Mouse (Mus musculus) forebrain, embryonic 16.5 days (tissue): ENCODE results near the gene Spdef. TPM values are rescaled to one million over a fixed set of nuclear protein-coding genes. Genes with fewer than 3 reads are reported as not detected.

Experiments used
- ATAC-seq: fragments of 200-750 bp; cut with Nextera tagmentation; 2 replicates; pipeline ENCODE4 v1.8.0; 2017; ENCODE audit warnings: mild to moderate bottlenecking, moderate library complexity
- H3K27ac ChIP-seq: fragments of 300-500 bp; sonication (generic); 2 replicates; pipeline ENCODE4 v1.5.1; 2014; ENCODE audit warnings: low read length, control low read depth
- H3K27me3 ChIP-seq: fragments of 300-500 bp; sonication (generic); replicated peaks from 2 replicates; pipeline ENCODE4 v1.6.1; 2014; ENCODE audit warnings: low read length; ENCODE audit not compliant: control insufficient read depth, insufficient read depth
- H3K36me3 ChIP-seq: fragments of 300-500 bp; sonication (generic); 2 replicates; pipeline ENCODE4 v1.6.1; 2014; ENCODE audit not compliant: control insufficient read depth, insufficient read depth
- H3K4me1 ChIP-seq: fragments of 300-500 bp; sonication (generic); replicated peaks from 2 replicates; pipeline ENCODE4 v1.6.1; 2014; ENCODE audit warnings: low read length; ENCODE audit not compliant: control insufficient read depth, insufficient read depth
- H3K4me2 ChIP-seq: fragments of 300-500 bp; sonication (generic); 2 replicates; pipeline ENCODE4 v1.6.1; 2014; ENCODE audit warnings: mild to moderate bottlenecking, low read length, control low read depth
- H3K4me3 ChIP-seq: fragments of 300-500 bp; sonication (generic); replicated peaks from 2 replicates; pipeline ENCODE4 v1.5.1; 2014; ENCODE audit warnings: mild to moderate bottlenecking, low read length, control low read depth
- H3K9ac ChIP-seq: fragments of 300-500 bp; sonication (generic); replicated peaks from 2 replicates; pipeline ENCODE4 v1.6.1; 2014; ENCODE audit warnings: low read depth, low read length, control low read depth
- H3K9me3 ChIP-seq: fragments of 300-500 bp; sonication (generic); 2 replicates; pipeline ENCODE4 v1.6.1; 2016; ENCODE audit warnings: low read length; ENCODE audit not compliant: control insufficient read depth
- WGBS: fragments of 180-500 bp; shearing (Covaris S2); extraction: QIAGEN DNeasy Blood & Tissue Kit; methylation state at CpG from one replicate; pipeline ENCODE4 v1.1.7; 2014; 5-methylcytosine and 5-hydroxymethylcytosine counted together
- polyA plus RNA-seq: library from polyadenylated mRNA; unstranded; fragments of >200 nt; fragmentation: Nextera tagmentation; extraction: Ambion mirVana; gene quantifications from 2 replicates; pipeline ENCODE4 v1.2.1, GENCODE M21; 2015

The Spdef gene
- polyA plus RNA-seq, 1 experiment from 2014 or later, result 0.70 TPM

DNA sequence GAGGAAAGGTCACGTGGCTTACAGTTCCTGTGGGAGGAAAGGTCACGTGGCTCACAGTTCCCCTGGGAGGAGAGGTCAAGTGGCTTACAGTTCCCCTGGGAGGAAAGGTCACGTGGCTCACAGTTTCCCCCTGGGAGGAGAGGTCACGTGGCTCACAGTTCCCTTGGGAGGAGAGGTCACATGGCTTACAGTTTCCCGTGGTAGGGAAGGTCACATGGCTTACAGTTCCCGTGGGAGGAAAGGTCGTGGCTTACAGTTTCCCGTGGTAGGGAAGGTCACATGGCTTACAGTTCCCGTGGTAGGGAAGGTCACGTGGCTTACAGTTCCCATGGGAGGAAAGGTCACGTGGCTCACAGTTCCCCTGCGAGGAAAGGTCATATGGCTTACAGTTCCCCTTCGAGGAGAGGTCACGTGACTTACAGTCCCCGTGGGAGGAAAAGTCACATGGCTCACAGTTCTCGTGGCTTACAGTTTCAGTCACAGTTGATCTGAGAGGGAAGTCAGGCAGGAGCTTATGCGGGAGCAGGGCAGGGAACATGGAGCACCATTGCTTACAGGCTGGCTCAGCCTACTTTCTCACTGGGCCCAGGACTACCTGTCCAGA lies 29.0 kb downstream of the Spdef start:
- H3K27ac ChIP-seq, result no peak overlapping the region
- H3K27me3 ChIP-seq, result no peaks in the 10 kb centered on the region
- WGBS, result 91% methylated on average over 17 of the region's 17 CpGs
- no peak overlapping the region for H3K4me2 ChIP-seq
- peaks cover 5% of the 10 kb centered on the region for H3K4me1 ChIP-seq
- no peak overlapping the region for H3K9ac ChIP-seq
- H3K4me3 ChIP-seq, result no peak overlapping the region
- no peaks in the 10 kb centered on the region for H3K36me3 ChIP-seq
- no peak for ATAC-seq
- H3K9me3 ChIP-seq, result no peaks in the 10 kb centered on the region

DNA sequence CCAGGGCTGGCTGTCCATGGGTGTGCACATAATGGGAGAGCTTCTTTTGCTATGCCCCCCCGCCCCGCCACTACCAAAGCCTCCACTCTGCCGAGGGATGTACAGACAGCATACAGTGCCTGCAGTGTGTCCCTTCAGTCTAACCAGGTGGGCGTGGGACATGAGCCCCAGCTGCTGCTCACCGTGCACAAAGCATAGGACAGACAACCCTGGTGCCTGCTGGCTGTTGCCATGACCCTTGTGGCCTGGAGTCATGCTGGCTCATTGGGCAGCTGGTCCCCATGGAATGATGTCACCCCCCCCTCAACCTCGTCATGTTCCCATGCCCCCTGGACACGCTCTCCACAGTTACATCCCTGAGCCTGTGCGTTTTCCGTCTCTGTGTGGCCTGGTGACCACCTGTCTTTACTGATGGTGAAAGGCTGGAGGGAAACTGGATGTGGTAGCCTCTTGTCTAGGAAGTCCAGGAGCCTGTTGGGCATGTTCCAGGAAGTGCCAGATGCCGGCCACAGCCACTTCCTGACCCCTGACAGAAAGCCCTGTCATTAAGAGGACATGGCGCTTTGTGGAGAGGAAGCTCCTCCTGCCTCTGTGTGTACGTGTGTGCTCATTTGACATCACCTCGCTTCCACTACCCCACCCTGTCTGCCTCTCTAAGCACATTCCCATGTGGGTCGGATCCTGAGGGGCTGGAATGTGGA lies 37.6 kb downstream of the Spdef start:
- Histone ChIP-seq H3K4me2 (no peak overlapping the region), H3K9me3 (no peaks in the 10 kb centered on the region), H3K4me1 (peaks cover 9% of the 10 kb centered on the region), H3K27ac (no peak overlapping the region), H3K9ac (no peak overlapping the region), H3K36me3 (no peaks in the 10 kb centered on the region), H3K27me3 (no peaks in the 10 kb centered on the region), H3K4me3 (no peak overlapping the region)
- ATAC-seq, result no peak
- 80% methylated on average over 14 of the region's 14 CpGs for WGBS

DNA sequence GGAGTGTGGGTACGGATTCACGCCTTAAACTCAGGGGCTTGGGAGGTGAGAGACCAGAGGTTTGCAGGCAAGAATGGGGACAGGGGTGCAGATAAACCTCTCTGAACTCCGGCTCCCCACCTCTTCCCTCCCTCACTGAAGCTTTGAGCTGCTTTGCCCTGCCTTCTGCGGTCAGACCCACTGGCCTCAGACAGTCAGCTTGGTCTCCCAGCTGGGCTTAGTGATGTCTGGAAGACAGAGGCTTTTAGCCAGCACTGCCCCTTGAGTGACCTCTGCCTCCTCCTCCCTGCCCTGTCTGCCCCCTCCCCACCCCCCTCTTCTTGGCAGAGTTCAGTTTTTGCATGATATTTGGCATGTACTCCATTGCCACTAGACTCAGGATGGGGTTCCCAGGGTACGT lies 42.4 kb downstream of the Spdef start:
- Histone ChIP-seq H3K36me3 (no peaks in the 10 kb centered on the region), H3K27me3 (no peaks in the 10 kb centered on the region), H3K9ac (no peak overlapping the region; the same call in 1 of the 2 replicates), H3K9me3 (no peaks in the 10 kb centered on the region), H3K4me1 (peaks cover 25% of the 10 kb centered on the region), H3K4me2 (peak overlapping the region; percentile 99), H3K27ac (no peak overlapping the region), H3K4me3 (peak overlapping the region; percentile 66)
- 36% methylated on average over 5 of the region's 5 CpGs for WGBS
- no peak for ATAC-seq

DNA sequence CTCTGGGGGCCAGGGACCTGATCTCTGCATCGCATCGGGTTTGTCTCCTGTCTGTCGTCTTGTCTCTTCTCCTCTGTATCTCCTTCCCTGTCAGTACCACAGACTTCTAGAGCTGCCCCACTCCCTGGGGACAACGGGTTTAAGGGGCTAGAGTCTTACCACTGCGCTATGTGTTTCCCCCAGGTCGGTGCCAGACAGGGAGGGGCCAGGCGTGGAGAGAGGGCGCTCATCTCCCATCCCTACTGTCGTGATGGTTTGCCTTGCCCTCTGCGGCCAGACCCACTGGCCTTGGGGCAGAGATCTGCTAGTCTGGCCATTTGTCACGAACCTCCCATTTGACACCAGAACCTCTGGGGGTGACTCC lies 43.2 kb downstream of the Spdef start:
- H3K4me1 ChIP-seq, result peaks cover 25% of the 10 kb centered on the region
- H3K4me2 ChIP-seq, result peak overlapping the region; percentile 99
- ATAC-seq, result peak; percentile 42
- no peaks in the 10 kb centered on the region for H3K36me3 ChIP-seq
- H3K27me3 ChIP-seq, result no peaks in the 10 kb centered on the region
- H3K9me3 ChIP-seq, result no peaks in the 10 kb centered on the region
- H3K9ac ChIP-seq, result peak overlapping the region; percentile 76
- no peak overlapping the region for H3K27ac ChIP-seq
- WGBS, result 2% methylated on average over 11 of the region's 11 CpGs
- peak overlapping the region; percentile 66 for H3K4me3 ChIP-seq

DNA sequence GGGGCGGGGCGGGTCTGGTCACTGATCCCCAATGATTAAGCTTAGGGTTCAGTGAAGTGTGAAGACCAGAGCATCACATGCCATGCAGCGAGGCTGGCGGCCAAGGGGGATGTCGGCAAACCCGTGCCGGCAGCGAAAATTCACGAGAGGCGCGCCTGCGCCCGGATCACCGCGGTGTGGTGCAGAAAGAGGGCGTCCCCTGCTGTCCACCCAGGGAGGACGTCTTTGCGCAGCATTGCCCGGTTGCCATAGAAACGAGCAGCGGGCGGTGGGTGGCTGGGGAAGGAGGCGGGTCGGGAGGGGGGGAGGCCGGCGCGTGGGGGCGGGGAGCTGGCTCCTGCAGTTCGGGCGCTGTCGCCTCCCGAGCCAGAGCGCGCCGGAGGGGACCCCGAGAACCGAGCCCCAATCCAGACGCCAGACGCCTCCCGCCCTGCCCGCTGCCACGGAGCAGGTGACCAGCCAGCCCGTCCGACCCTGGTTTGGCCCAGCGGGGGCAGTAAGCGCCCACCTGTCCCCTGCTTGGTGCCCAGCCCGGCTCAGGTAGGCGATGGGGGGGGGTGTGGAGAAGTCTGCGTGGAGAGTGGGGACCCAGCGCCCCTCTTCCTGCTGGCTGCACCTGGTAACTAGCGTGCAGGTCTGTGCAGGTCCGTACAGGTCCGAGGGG lies 43.7 kb downstream of the Spdef start:
- Histone ChIP-seq H3K9me3 (no peaks in the 10 kb centered on the region), H3K36me3 (no peaks in the 10 kb centered on the region), H3K4me2 (peak overlapping the region; percentile 99), H3K9ac (peak overlapping the region; percentile 76), H3K27me3 (no peaks in the 10 kb centered on the region), H3K4me1 (peaks cover 30% of the 10 kb centered on the region), H3K4me3 (peak overlapping the region; percentile 66), H3K27ac (no peak overlapping the region)
- 0% methylated on average over 37 of the region's 53 CpGs for WGBS
- peak; percentile 81 for ATAC-seq

DNA sequence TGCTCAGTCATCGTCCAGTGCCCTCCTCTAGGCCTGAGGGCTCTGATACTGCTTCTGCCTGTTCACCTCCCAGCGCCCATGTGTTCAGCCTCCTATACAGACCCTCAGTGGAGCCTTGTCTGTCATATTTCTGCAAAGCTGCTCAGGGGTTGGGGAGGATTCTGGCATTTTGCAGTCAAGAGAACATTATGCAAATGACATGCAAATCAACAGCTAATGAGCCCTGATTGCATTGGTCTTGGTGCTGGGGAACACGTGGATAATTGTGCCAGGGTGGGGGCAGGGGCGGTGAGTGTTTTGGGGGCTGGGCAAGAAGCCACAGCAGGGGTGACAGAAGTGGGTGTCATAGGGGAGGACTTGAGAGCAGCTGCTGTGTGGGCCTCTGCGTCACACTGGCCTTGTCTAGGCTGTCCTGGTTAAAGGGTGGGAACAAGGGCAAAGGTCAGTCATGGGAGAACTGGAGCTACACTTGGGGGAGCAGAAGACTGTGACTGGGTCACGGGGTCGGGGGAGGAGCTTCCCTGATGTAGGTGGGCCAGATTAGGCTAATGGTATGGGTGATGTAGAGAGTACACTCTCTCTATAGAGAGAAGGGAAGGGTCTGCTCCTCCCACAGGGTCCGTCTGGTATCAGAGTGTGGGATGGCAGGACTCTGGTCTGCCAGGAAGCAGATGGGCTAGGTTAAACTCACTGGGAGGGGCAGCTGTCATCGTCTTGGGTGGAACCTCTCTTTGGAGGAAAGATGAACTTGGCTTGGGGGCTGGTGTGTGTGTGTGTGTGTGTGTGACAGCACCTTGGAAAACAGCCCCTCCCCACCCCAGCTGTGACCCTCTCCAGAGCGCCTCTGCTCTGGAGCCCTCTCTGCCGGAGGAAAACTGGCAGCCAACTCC lies 49.6 kb downstream of the Spdef start:
- Histone ChIP-seq H3K4me1 (peaks cover 46% of the 10 kb centered on the region), H3K27ac (peak overlapping the region; percentile 90), H3K9me3 (no peaks in the 10 kb centered on the region), H3K27me3 (no peaks in the 10 kb centered on the region), H3K4me3 (no peak overlapping the region), H3K4me2 (0 out of 2 replicates have a peak overlapping the region, but pooled peaks have one; percentile 22), H3K36me3 (no peaks in the 10 kb centered on the region), H3K9ac (peak overlapping the region; percentile 7; the same call in 1 of the 2 replicates)
- peak; percentile 84 for ATAC-seq
- WGBS, result 12% methylated on average over 11 of the region's 11 CpGs

DNA sequence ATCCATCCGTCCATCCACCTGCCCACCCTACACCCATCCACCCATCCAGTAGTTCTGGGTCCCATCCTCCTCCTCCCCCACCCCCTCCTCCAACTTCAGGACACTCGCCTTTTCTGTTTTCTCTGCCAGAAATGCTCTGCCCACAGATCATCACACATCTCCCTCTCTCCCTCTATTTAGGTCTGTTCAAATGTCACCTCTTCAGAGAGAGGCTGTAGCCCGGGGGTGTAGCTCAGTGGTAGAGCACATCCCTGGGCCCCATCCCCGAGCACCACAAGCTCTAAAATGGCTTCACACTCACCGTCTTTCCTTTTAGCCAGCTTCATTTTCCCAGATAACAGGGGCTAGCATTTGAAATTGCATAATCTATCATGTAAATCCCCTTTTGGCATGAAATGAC lies 51.0 kb downstream of the Spdef start:
- Histone ChIP-seq H3K27me3 (no peaks in the 10 kb centered on the region), H3K27ac (peak overlapping the region; percentile 90), H3K4me1 (peaks cover 46% of the 10 kb centered on the region), H3K36me3 (no peaks in the 10 kb centered on the region), H3K9me3 (no peaks in the 10 kb centered on the region), H3K9ac (no peak overlapping the region), H3K4me3 (no peak overlapping the region), H3K4me2 (no peak overlapping the region)
- ATAC-seq, result no peak
- 90% methylated on average over 5 of the region's 5 CpGs for WGBS

DNA sequence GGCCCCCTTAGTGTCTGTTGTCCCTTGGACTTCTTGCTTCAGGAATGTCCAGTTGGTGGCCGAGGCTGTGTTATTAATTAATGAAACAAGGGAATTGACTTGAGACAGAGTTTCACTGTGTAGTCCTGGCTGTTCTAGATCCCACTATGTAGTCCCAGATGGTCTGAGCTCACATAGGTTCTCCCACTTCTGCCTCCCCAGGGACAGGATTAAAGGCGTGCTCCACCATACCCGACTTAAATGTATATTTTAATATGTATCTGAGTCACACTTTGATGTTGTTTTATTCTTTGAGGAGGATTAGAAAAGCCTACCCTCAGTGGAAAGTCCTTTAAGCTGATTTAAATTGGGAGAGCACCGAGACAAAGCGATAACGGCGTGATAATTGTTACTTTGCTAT lies 52.5 kb downstream of the Spdef start:
- Histone ChIP-seq H3K9me3 (no peaks in the 10 kb centered on the region), H3K27me3 (no peaks in the 10 kb centered on the region), H3K4me2 (no peak overlapping the region), H3K27ac (0 out of 2 replicates have a peak overlapping the region, but pooled peaks have one; percentile 4), H3K9ac (no peak overlapping the region), H3K36me3 (no peaks in the 10 kb centered on the region), H3K4me3 (no peak overlapping the region), H3K4me1 (peaks cover 46% of the 10 kb centered on the region)
- 32% methylated on average over 7 of the region's 7 CpGs for WGBS
- ATAC-seq, result no peak

DNA sequence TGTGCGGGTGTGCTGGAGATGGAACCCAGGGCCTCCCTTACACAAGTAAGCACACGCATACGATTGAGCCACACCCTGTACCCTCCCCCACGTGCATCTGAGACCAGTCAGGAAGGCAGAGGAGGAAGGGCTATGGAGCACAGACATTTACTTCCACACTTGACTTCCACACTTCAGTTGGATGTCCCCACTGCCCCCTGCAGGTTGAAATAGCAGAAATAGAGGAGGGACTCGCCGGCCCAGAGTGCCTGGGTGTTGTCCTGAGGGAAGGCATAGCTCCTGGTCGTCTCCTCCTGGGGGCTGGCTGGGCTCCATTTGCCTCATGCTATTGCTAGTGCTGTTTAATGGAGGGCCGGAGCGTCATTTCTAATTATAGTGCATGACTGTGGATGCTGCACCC lies 53.3 kb downstream of the Spdef start:
- Histone ChIP-seq H3K4me3 (no peak overlapping the region), H3K27me3 (no peaks in the 10 kb centered on the region), H3K36me3 (no peaks in the 10 kb centered on the region), H3K4me2 (no peak overlapping the region), H3K9ac (no peak overlapping the region), H3K4me1 (peaks cover 45% of the 10 kb centered on the region), H3K9me3 (no peaks in the 10 kb centered on the region), H3K27ac (no peak overlapping the region)
- 67% methylated on average over 9 of the region's 9 CpGs for WGBS
- ATAC-seq, result no peak
